Mouse (Mus musculus): ENCODE measurements around the gene Olfr1012. TPM values are rescaled to one million over a fixed set of nuclear protein-coding genes. Genes with fewer than 3 reads are reported as not detected.
"Not testable (repeated sequence)": the region's sequence is repeated elsewhere in the genome, so short reads cannot be mapped to it uniquely, and the experiment has no call there.

Olfr1012 gene
- polyA plus RNA-seq (2016; fragmentation: Nextera tagmentation; extraction: Ambion mirVana): not detected in 2 replicates

DNA sequence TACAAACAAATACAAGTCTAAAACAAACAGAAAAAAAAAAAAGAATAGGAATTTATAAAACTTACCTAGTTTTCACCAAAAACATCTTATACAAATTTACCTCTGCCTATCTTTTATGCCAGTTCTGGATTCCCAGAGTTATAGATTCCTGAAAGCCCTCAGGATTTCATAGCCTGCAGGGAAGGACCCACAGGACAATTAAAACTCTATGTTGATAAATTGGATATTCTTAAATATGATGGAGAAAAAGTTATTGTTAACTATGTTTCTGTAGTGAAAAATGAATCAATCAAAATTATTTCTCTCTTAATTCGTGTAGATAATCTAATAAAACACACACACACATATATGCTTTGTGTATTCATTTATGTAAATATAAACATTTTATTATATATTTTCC, at the start of gene Olfr1012:
TSS of gene Olfr1012 (minus strand) at position 101 of the 400 bp plus-strand sequence.
- Histone ChIP-seq H3K9me3 (no peaks in the 10 kb centered on the region), H3K36me3 (no peaks in the 10 kb centered on the region), H3K4me3 (no peak within 1 kb of the TSS), H3K27me3 (ENCODE audit: insufficient read depth, poor library complexity, severe bottlenecking) (no peaks in the 10 kb centered on the region), H3K27ac (no peak within 1 kb of the TSS), H3K4me1 (replicated peaks) (no peaks in the 10 kb centered on the region)
- 74% methylated on average over 1 of the region's 1 CpGs for WGBS
- DNase-seq (ENCODE audit: low spot score): no peak

- WGBS: 77% methylated on average over 4 of the region's 4 CpGs
- Histone ChIP-seq H3K36me3 (no peaks in the 10 kb centered on the region), H3K27ac (no peak overlapping the region), H3K4me3 (no peak overlapping the region), H3K27me3 (ENCODE audit: insufficient read depth, poor library complexity, severe bottlenecking) (no peaks in the 10 kb centered on the region), H3K9me3 (no peaks in the 10 kb centered on the region), H3K4me1 (replicated peaks) (no peaks in the 10 kb centered on the region)
- DNase-seq (ENCODE audit: low spot score): no peak
Measured at GRCm38 (mm10) chr2:85804501-85804900, 41.9 kb upstream of the Olfr1012 start.

DNA sequence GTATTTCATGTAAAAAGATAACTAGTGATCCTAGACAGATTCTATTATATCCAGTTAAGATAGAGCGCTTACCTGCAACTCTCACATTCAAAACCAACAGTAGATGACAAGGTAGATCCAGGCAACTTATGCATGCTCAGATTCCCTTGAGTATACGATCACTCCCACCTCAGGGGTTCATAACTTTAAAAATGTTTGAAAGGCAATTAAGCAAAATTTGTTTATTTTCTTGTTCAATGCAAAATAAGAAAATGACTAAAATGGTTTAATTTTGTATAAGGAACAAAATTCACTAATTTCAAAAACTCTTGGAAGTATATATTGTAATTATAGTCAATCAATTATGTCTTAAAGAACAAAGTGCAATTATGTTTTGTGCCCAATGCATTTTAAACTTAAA, 39.9 kb upstream of the Olfr1012 start, which contains the start of gene Olfr1016:
TSS of gene Olfr1016 (minus strand) at position 101 of the 400 bp plus-strand sequence.
- Histone ChIP-seq H3K36me3 (no peaks in the 10 kb centered on the region), H3K9me3 (no peaks in the 10 kb centered on the region), H3K4me1 (replicated peaks) (no peaks in the 10 kb centered on the region), H3K27me3 (ENCODE audit: insufficient read depth, poor library complexity, severe bottlenecking) (no peaks in the 10 kb centered on the region), H3K4me3 (no peak within 1 kb of the TSS), H3K27ac (no peak within 1 kb of the TSS)
- WGBS: 94% methylated on average over 2 of the region's 2 CpGs
- DNase-seq (ENCODE audit: low spot score): no peak

DNA sequence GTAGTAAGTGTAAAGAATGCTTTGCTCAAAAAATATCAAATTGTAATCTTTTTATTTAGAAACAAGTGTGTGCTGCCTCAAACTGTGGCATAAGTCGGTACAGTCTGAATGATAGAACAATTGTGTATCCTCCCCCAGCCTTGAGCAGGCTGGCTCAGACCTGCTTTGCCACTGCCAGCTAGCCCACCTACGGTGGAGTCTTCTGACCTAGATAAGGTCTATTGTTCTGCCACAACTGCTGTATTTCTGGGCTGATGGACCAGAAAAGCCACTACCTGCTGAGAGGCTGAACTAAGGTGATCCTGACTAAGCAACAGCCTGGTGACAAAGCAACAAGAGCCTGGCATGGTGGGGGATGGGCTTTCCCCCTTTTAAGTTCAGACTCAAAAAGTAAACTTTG, 29.8 kb upstream of the Olfr1012 start:
- Histone ChIP-seq H3K4me3 (no peak overlapping the region), H3K9me3 (peaks cover 5% of the 10 kb centered on the region; the same call in 1 of the 2 replicates), H3K36me3 (no peaks in the 10 kb centered on the region), H3K4me1 (replicated peaks) (peaks cover 4% of the 10 kb centered on the region; the same call in 1 of the 2 replicates), H3K27me3 (ENCODE audit: insufficient read depth, poor library complexity, severe bottlenecking) (no peaks in the 10 kb centered on the region), H3K27ac (no peak overlapping the region)
- WGBS: 31% methylated on average over 2 of the region's 2 CpGs
- DNase-seq (ENCODE audit: low spot score): peak; percentile 4

GRCm38 (mm10) chr2:85781717-85782116, 19.2 kb upstream of the Olfr1012 start, which contains the start of gene Olfr1015:
Gene Olfr1015, plus strand, starts transcription at chr2:85782017.
- Histone ChIP-seq H3K4me3 (no peak within 1 kb of the TSS), H3K4me1 (replicated peaks) (no peaks in the 10 kb centered on the region), H3K9me3 (no peaks in the 10 kb centered on the region), H3K27ac (no peak within 1 kb of the TSS), H3K36me3 (no peaks in the 10 kb centered on the region), H3K27me3 (ENCODE audit: insufficient read depth, poor library complexity, severe bottlenecking) (no peaks in the 10 kb centered on the region)
- DNase-seq (ENCODE audit: low spot score): no peak

DNA sequence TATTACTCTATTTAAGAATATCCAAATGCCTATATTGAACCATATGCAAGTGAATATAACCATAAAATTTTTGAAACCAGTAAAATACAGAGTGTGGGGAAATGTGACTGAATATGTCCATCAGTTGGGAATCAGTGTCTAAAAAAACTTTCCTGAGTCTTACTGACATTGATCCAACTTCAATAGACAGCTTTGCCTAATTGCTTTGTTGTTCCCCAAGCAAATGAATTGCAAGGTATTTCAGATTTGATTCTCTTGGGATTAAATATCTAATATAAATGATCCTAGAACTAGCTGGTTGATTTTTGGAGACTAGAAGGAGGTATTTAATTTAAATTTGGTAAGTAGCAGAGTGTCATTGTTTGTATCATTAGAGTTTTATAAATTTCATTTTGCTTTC, 9.8 kb upstream of the Olfr1012 start, which contains the start of gene Olfr1014:
TSS of gene Olfr1014 (plus strand) at position 301 of the 400 bp plus-strand sequence.
- no peak for DNase-seq (ENCODE audit: low spot score)
- H3K27ac ChIP-seq: no peak within 1 kb of the TSS
- no peak within 1 kb of the TSS for H3K4me3 ChIP-seq
- H3K27me3 ChIP-seq (ENCODE audit: insufficient read depth, poor library complexity, severe bottlenecking): no peaks in the 10 kb centered on the region
- no peaks in the 10 kb centered on the region for H3K9me3 ChIP-seq
- H3K36me3 ChIP-seq: no peaks in the 10 kb centered on the region
- H3K4me1 ChIP-seq (replicated peaks): no peaks in the 10 kb centered on the region

- no peaks in the 10 kb centered on the region for H3K27me3 ChIP-seq (ENCODE audit: insufficient read depth, poor library complexity, severe bottlenecking)
Measured at GRCm38 (mm10) chr2:85766798-85767197, 4.2 kb upstream of the Olfr1012 start, which contains the start of gene Olfr1013. Gene Olfr1013, plus strand, starts transcription at chr2:85767098.

DNA sequence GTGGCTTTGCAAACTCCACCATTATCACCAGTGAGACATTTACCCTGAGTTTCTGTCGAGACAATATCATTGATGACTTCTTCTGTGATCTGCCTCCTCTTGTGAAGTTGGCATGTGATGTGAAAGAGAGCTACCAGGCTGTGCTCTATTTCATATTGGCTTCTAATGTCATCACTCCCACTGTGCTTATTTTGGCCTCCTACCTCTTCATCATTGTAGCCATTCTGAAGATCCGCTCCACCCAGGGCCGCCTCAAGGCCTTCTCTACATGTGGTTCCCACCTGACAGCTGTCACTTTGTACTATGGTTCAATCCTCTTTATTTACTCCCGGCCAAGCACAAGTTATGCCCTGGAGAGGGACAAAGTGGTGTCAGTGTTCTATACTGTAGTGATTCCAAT, 8.7 kb downstream of the Olfr1012 start:
- no peak for DNase-seq (ENCODE audit: low spot score)
- no peaks in the 10 kb centered on the region for H3K9me3 ChIP-seq
- H3K36me3 ChIP-seq: no peaks in the 10 kb centered on the region
- H3K4me1 ChIP-seq (replicated peaks): no peaks in the 10 kb centered on the region
- H3K27ac ChIP-seq: no peak overlapping the region
- no peaks in the 10 kb centered on the region for H3K27me3 ChIP-seq (ENCODE audit: insufficient read depth, poor library complexity, severe bottlenecking)
- WGBS: 74% methylated on average over 4 of the region's 4 CpGs
- H3K4me3 ChIP-seq: no peak overlapping the region

More at GRCm38 (mm10) chr2:85766798-85767197, 4.2 kb upstream of the Olfr1012 start, which contains the start of gene Olfr1013:
- no peaks in the 10 kb centered on the region for H3K9me3 ChIP-seq
- no peak for DNase-seq (ENCODE audit: low spot score)
- no peaks in the 10 kb centered on the region for H3K4me1 ChIP-seq (replicated peaks)
- no peaks in the 10 kb centered on the region for H3K36me3 ChIP-seq
- no peak within 1 kb of the TSS for H3K4me3 ChIP-seq
- H3K27ac ChIP-seq: no peak within 1 kb of the TSS

GRCm38 (mm10) chr2:85725793-85726192, 36.8 kb downstream of the Olfr1012 start:
- WGBS: 17% methylated on average over 3 of the region's 3 CpGs
- no peaks in the 10 kb centered on the region for H3K27me3 ChIP-seq (ENCODE audit: insufficient read depth, poor library complexity, severe bottlenecking)
- H3K4me1 ChIP-seq (replicated peaks): no peaks in the 10 kb centered on the region
- H3K9me3 ChIP-seq: no peaks in the 10 kb centered on the region
- no peak overlapping the region for H3K27ac ChIP-seq
- H3K36me3 ChIP-seq: no peaks in the 10 kb centered on the region
- H3K4me3 ChIP-seq: no peak overlapping the region
- DNase-seq (ENCODE audit: low spot score): peak; percentile 4

DNA sequence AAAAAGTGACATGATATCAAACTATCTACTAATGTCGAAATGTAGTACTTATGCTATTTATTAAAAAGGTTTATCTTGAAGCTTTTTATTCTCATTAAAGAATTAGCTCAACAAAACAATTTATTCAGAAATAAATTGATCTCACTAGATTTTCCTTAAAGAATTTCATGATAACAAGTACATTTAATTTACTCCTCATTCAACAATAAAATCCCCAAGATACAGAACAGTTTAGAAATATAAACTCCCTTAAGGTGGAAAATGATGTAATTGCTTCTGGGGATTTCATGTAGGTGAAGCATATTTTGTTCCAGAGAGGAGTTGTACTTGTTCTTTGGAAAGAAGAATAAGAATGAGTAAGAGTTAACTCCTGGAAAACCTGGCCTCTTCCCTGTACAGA, 47.4 kb downstream of the Olfr1012 start, which contains the start of gene Olfr1009:
TSS of gene Olfr1009 (plus strand) at position 301 of the 400 bp plus-strand sequence.
- no peaks in the 10 kb centered on the region for H3K36me3 ChIP-seq
- WGBS: 88% methylated on average over 1 of the region's 1 CpGs
- no peak within 1 kb of the TSS for H3K4me3 ChIP-seq
- DNase-seq (ENCODE audit: low spot score): no peak
- H3K27me3 ChIP-seq (ENCODE audit: insufficient read depth, poor library complexity, severe bottlenecking): no peaks in the 10 kb centered on the region
- H3K9me3 ChIP-seq: no peaks in the 10 kb centered on the region
- no peak within 1 kb of the TSS for H3K27ac ChIP-seq
- H3K4me1 ChIP-seq (replicated peaks): no peaks in the 10 kb centered on the region

DNA sequence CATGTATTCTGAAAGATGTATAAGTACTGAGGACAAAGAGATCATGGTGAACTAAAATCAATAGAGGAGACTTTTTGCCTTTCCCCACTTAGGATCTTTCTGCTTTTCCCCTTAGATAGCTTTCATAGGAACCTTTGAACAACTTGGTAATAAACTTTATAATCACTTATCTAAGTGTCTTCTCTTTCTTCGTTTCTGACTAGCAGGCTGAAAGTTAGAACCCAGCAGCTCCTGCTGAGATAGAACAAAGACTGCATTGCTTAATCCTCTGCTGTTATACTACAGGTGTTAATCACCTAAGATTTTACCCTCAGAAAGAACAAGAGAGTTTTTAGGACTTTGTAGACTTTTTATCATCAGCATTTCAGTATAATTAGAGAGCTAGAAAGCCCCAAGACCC, 51.4 kb downstream of the Olfr1012 start:
- Histone ChIP-seq H3K9me3 (no peaks in the 10 kb centered on the region), H3K36me3 (no peaks in the 10 kb centered on the region), H3K27ac (no peak overlapping the region), H3K4me1 (replicated peaks) (no peaks in the 10 kb centered on the region), H3K4me3 (no peak overlapping the region), H3K27me3 (ENCODE audit: insufficient read depth, poor library complexity, severe bottlenecking) (no peaks in the 10 kb centered on the region)
- no peak for DNase-seq (ENCODE audit: low spot score)
- 46% methylated on average over 1 of the region's 1 CpGs for WGBS

- not testable (repeated sequence) for H3K27ac ChIP-seq; H3K9me3 ChIP-seq; H3K4me3 ChIP-seq; H3K27me3 ChIP-seq (ENCODE audit: insufficient read depth, poor library complexity, severe bottlenecking); H3K36me3 ChIP-seq; DNase-seq (ENCODE audit: low spot score); H3K4me1 ChIP-seq (replicated peaks)
- WGBS: 85% methylated on average over 2 of the region's 2 CpGs
Measured at GRCm38 (mm10) chr2:85710680-85711079, 51.9 kb downstream of the Olfr1012 start.

All from hindbrain, embryonic 10.5 days (tissue).